In genomic region chr11:53312823-53313222, GRCm38 (mm10) we compare ENCODE assay signal across 8 mouse cellular contexts. TPM values are rescaled to one million over a fixed set of nuclear protein-coding genes. Genes with fewer than 3 reads are reported as not detected.
DNase-seq lines count a peak whose midpoint lies in the region; ATAC-seq and TF ChIP-seq lines count a peak whose summit lies in the region.
"Not testable (repeated sequence)": the region's sequence is repeated elsewhere in the genome, so short reads cannot be mapped to it uniquely, and the experiment has no call there.

No protein-coding gene starts in this region.

- TF ChIP-seq EP300 in MEL (IDR thresholded peaks at IDR 0.05; ENCODE audit: low read depth in 1 of 2, low read length in 2 of 2) = peak in 1 of 2 experiments; percentile 52; a peak in 1 of 4 replicates

- not testable (repeated sequence) for H3K4me3 ChIP-seq in MEL (ENCODE audit: control insufficient read depth in 1 of 2, insufficient read depth in 1 of 2, low read depth in 2 of 2, low read length in 2 of 2); bone marrow, adult 2 months (replicated peaks; ENCODE audit: control insufficient read depth, low read depth, low read length); bone marrow macrophage, adult 2 months (ENCODE audit: insufficient read depth, low read length); macrophage (ENCODE audit: inconsistent target); spleen, adult 2 months (ENCODE audit: extremely low read depth, insufficient read depth, insufficient read length)

- peaks cover 12 to 41% of the 10 kb centered on the region in 2 experiments for H3K4me1 ChIP-seq in MEL (ENCODE audit: control insufficient read depth in 1 of 2, insufficient read depth in 2 of 2, low read length in 2 of 2)
- H3K4me1 ChIP-seq in bone marrow, adult 2 months (ENCODE audit: control insufficient read depth, insufficient read depth, low read length) = not testable (repeated sequence)
- peaks cover 53% of the 10 kb centered on the region for H3K4me1 ChIP-seq in bone marrow macrophage, adult 2 months (ENCODE audit: control insufficient read depth, insufficient read depth, low read length)
- H3K4me1 ChIP-seq in spleen, adult 2 months (ENCODE audit: control insufficient read depth, insufficient read depth, insufficient read length) = peaks cover 15% of the 10 kb centered on the region

- TF ChIP-seq RAD21 in MEL (IDR thresholded peaks at IDR 0.05; ENCODE audit: low read depth, low read length) = not testable (repeated sequence)

- H3K36me3 ChIP-seq in MEL (ENCODE audit: control insufficient read depth in 1 of 2, insufficient read depth in 2 of 2, low read length in 2 of 2) = peaks cover 0 to 41% of the 10 kb centered on the region in 2 experiments; a peak in 2 of 4 replicates
- not testable (repeated sequence) for H3K36me3 ChIP-seq in macrophage (ENCODE audit: inconsistent target); spleen, adult 2 months (ENCODE audit: control insufficient read depth, insufficient read depth, low read length); splenic B cell, adult 2 months (ENCODE audit: control insufficient read depth, insufficient read depth, low read length, poor library complexity, severe bottlenecking)

- TF ChIP-seq CTCF in MEL (IDR thresholded peaks at IDR 0.05 in 2 of 3, conservative IDR thresholded peaks at IDR 0.05 in 1 of 3; ENCODE audit: control insufficient read depth in 1 of 3, insufficient read depth in 1 of 3, low read depth in 2 of 3, low read length in 3 of 3, poor library complexity in 1 of 3, severe bottlenecking in 1 of 3); bone marrow, adult 2 months (IDR thresholded peaks at IDR 0.05; ENCODE audit: control insufficient read depth, insufficient read depth, low read length); bone marrow macrophage, adult 2 months (IDR thresholded peaks at IDR 0.05; ENCODE audit: low read depth, low read length); spleen, adult 2 months (IDR thresholded peaks at IDR 0.05; ENCODE audit: extremely low read depth, insufficient read depth, insufficient read length, insufficient replicate concordance): not testable (repeated sequence)

- not testable (repeated sequence) for H3K9me3 ChIP-seq in MEL (replicated peaks; ENCODE audit: insufficient read depth, low read length)

- not testable (repeated sequence) for TF ChIP-seq POLR2A in MEL (IDR thresholded peaks at IDR 0.05; ENCODE audit: control insufficient read depth in 1 of 2, insufficient read depth in 1 of 2, low read depth in 1 of 2, low read length in 2 of 2, poor library complexity in 1 of 2); bone marrow, adult 2 months (IDR thresholded peaks at IDR 0.05; ENCODE audit: borderline replicate concordance, control insufficient read depth, low read depth, low read length); bone marrow macrophage, adult 2 months (IDR thresholded peaks at IDR 0.05; ENCODE audit: borderline replicate concordance, low read depth, low read length); spleen, adult 2 months (IDR thresholded peaks at IDR 0.05; ENCODE audit: low read depth, low read length)

- DNase-seq in MEL (ENCODE audit: low read depth, low spot score) = peak; percentile 74
- not testable (repeated sequence) for DNase-seq in spleen, adult 2 months (ENCODE audit: low read depth in 1 of 2, low spot score in 2 of 2)
- DNase-seq in splenic B cell, adult 2 months (ENCODE audit: low read depth, low spot score) = peak; percentile 39

- WGBS in bone marrow, adult 2 months = 0% methylated on average over 1 of the region's 1 CpGs
- WGBS in macrophage (ENCODE audit: missing documents) = 0% methylated on average over 1 of the region's 1 CpGs
- WGBS in spleen, adult 2 months = 28% methylated on average over 1 of the region's 1 CpGs

- H3K27ac ChIP-seq in MEL (ENCODE audit: control insufficient read depth, low read depth, low read length) (peak overlapping the region; percentile 20; the same call in 1 of the 2 replicates), macrophage (peak overlapping the region; percentile 39)
- peak overlapping the region; percentile 39; the same call in 1 of the 2 replicates for H3K27ac ChIP-seq in bone marrow, adult 2 months (ENCODE audit: control insufficient read depth, insufficient read depth, low read depth, low read length, poor library complexity)
- peak overlapping the region; percentile 37; the same call in 1 of the 2 replicates for H3K27ac ChIP-seq in bone marrow macrophage, adult 2 months (ENCODE audit: insufficient read depth, low read depth, low read length)
- peak overlapping the region; percentile 59 for H3K27ac ChIP-seq in spleen, adult 2 months (ENCODE audit: insufficient read depth, low read length)

- not testable (repeated sequence) for H3K27me3 ChIP-seq in MEL (ENCODE audit: control insufficient read depth in 1 of 2, insufficient read depth in 2 of 2, low read length in 2 of 2); spleen, adult 2 months (ENCODE audit: control insufficient read depth, insufficient read depth, low read length); splenic B cell, adult 2 months (ENCODE audit: control insufficient read depth, insufficient read depth, low read length, poor library complexity, severe bottlenecking)

- not testable (repeated sequence) for H3K9ac ChIP-seq in MEL (ENCODE audit: control insufficient read depth, low read depth, low read length, poor library complexity, severe bottlenecking)

- H3K79me2 ChIP-seq in MEL (ENCODE audit: control insufficient read depth, insufficient read depth, low read length, poor library complexity); macrophage (ENCODE audit: inconsistent target): not testable (repeated sequence)

- ATAC-seq in granulocyte monocyte progenitor cell, adult 5-6 weeks (replicated peaks; ENCODE audit: poor library complexity, severe bottlenecking) = peak; percentile 22; the same call in 1 of the 2 replicates
- 0 out of 2 replicates have a peak, but pooled peaks have one; percentile 12 for ATAC-seq in megakaryocyte, adult 5-6 weeks (ENCODE audit: poor library complexity, severe bottlenecking)

RNA-seq across cellular contexts. Expression of gene Zcchc10, which starts 11.7 kb away (rescaled TPM):
- total RNA-seq in MEL (2012; rRNA removed) = 9.9 and 11.6 TPM in 2 replicates
- 100 to 1,000 TPM in 1 of 2 experiments, 10 to 100 TPM in 1; 36.2 to 169 TPM for polyA plus RNA-seq in MEL (2012; ENCODE audit: insufficient read depth in 1 of 2, insufficient read length in 2 of 2, low read depth in 1 of 2, low replicate concordance in 2 of 2, missing spikeins in 1 of 2)
- 9.6 and 16.2 TPM in 2 replicates for polyA plus RNA-seq in bone marrow, adult 2 months (2011; ENCODE audit: insufficient read depth, insufficient read length, low replicate concordance, missing spikeins)
- 13.9 and 17.4 TPM in 2 replicates for polyA plus RNA-seq in bone marrow macrophage, adult 2 months (2012; ENCODE audit: insufficient read depth, insufficient read length, missing spikeins)
- 18.5 TPM in 2 replicates for total RNA-seq in granulocyte monocyte progenitor cell, adult 5-6 weeks (2014; fragmentation: Nextera tagmentation)
- total RNA-seq in granulocyte monocyte progenitor cell, adult 5-6 weeks (2017) = 7.4 and 10.3 TPM in 2 replicates
- total RNA-seq in macrophage (2018; cell fraction: chromatin; rRNA removed) = 10 to 100 TPM in 2 of 26 experiments, 1 to 10 TPM in 22, under 1 TPM in 2; 0.75 to 11.4 (median 4.7) TPM
- 10 to 100 TPM in 17 of 26 experiments, 1 to 10 TPM in 9; 4.6 to 18.8 (median 11.2) TPM for total RNA-seq in macrophage (2018; cell fraction: cytosol; rRNA removed)
- 10 to 100 TPM in 8 of 26 experiments, 1 to 10 TPM in 18; 1.3 to 19.1 (median 6.0) TPM for total RNA-seq in macrophage (2018; cell fraction: nucleus; rRNA removed)
- polyA plus RNA-seq in macrophage (2018) = 9.7 to 15.8 TPM (median 10.5 TPM) in 3 replicates
- total RNA-seq in megakaryocyte, adult 5-6 weeks (2015) = 14.2 and 19.0 TPM in 2 replicates
- total RNA-seq in megakaryocyte, adult 5-6 weeks (2017) = 1.9 and 3.2 TPM in 2 replicates
- 3.4 and 4.4 TPM in 2 replicates for polyA plus RNA-seq in spleen, adult 2 months (2012; rRNA removed)

RNA-seq across cellular contexts. Expression of gene Hspa4, which starts 12.6 kb away (rescaled TPM):
- 276 and 301 TPM in 2 replicates for total RNA-seq in MEL (2012; rRNA removed)
- polyA plus RNA-seq in MEL (2012; ENCODE audit: insufficient read depth in 1 of 2, insufficient read length in 2 of 2, low read depth in 1 of 2, low replicate concordance in 2 of 2, missing spikeins in 1 of 2) (100 to 1,000 TPM; 209 to 907 TPM), macrophage (2018) (93.1 to 460 TPM (median 147 TPM) in 3 replicates)
- 41.5 and 98.4 TPM in 2 replicates for polyA plus RNA-seq in bone marrow, adult 2 months (2011; ENCODE audit: insufficient read depth, insufficient read length, low replicate concordance, missing spikeins)
- polyA plus RNA-seq in bone marrow macrophage, adult 2 months (2012; ENCODE audit: insufficient read depth, insufficient read length, missing spikeins) = 111 and 118 TPM in 2 replicates
- total RNA-seq in granulocyte monocyte progenitor cell, adult 5-6 weeks (2014; fragmentation: Nextera tagmentation) = 120 and 123 TPM in 2 replicates
- total RNA-seq in granulocyte monocyte progenitor cell, adult 5-6 weeks (2017) = 507 and 516 TPM in 2 replicates
- total RNA-seq in macrophage (2018; cell fraction: chromatin; rRNA removed) = 100 to 1,000 TPM in 17 of 26 experiments, 10 to 100 TPM in 9; 60.0 to 163 (median 111) TPM
- total RNA-seq in macrophage (2018; cell fraction: cytosol; rRNA removed) = 100 to 1,000 TPM; 108 to 172 (median 132) TPM
- 100 to 1,000 TPM in 19 of 26 experiments, 10 to 100 TPM in 7; 66.8 to 268 (median 124) TPM for total RNA-seq in macrophage (2018; cell fraction: nucleus; rRNA removed)
- 84.8 and 87.0 TPM in 2 replicates for total RNA-seq in megakaryocyte, adult 5-6 weeks (2015)
- 313 and 322 TPM in 2 replicates for total RNA-seq in megakaryocyte, adult 5-6 weeks (2017)
- polyA plus RNA-seq in spleen, adult 2 months (2012; rRNA removed) = 12.7 and 18.7 TPM in 2 replicates

RNA-seq across cellular contexts. Expression of gene Aff4, which starts 37.8 kb away (rescaled TPM):
- 29.0 and 37.7 TPM in 2 replicates for total RNA-seq in MEL (2012; rRNA removed)
- polyA plus RNA-seq in MEL (2012; ENCODE audit: insufficient read depth in 1 of 2, insufficient read length in 2 of 2, low read depth in 1 of 2, low replicate concordance in 2 of 2, missing spikeins in 1 of 2) (100 to 1,000 TPM in 1 of 2 experiments, 10 to 100 TPM in 1; 47.7 to 268 TPM), macrophage (2018) (21.9 to 44.8 TPM (median 33.0 TPM) in 3 replicates)
- polyA plus RNA-seq in bone marrow, adult 2 months (2011; ENCODE audit: insufficient read depth, insufficient read length, low replicate concordance, missing spikeins) = 7.9 and 36.2 TPM in 2 replicates
- polyA plus RNA-seq in bone marrow macrophage, adult 2 months (2012; ENCODE audit: insufficient read depth, insufficient read length, missing spikeins) = 54.6 and 68.8 TPM in 2 replicates
- total RNA-seq in granulocyte monocyte progenitor cell, adult 5-6 weeks (2014; fragmentation: Nextera tagmentation) = 52.9 and 69.9 TPM in 2 replicates
- total RNA-seq in granulocyte monocyte progenitor cell, adult 5-6 weeks (2017) = 42.4 and 95.9 TPM in 2 replicates
- total RNA-seq in macrophage (2018; cell fraction: chromatin; rRNA removed) = 100 to 1,000 TPM; 158 to 384 (median 232) TPM
- total RNA-seq in macrophage (2018; cell fraction: cytosol; rRNA removed) = 10 to 100 TPM; 23.6 to 98.7 (median 54.9) TPM
- 100 to 1,000 TPM in 16 of 26 experiments, 10 to 100 TPM in 10; 60.0 to 236 (median 129) TPM for total RNA-seq in macrophage (2018; cell fraction: nucleus; rRNA removed)
- 59.1 and 62.0 TPM in 2 replicates for total RNA-seq in megakaryocyte, adult 5-6 weeks (2015)
- total RNA-seq in megakaryocyte, adult 5-6 weeks (2017) = 38.3 and 38.4 TPM in 2 replicates
- 7.9 and 8.9 TPM in 2 replicates for polyA plus RNA-seq in spleen, adult 2 months (2012; rRNA removed)
